Mouse (Mus musculus): ENCODE results near the gene Aaas. TPM values are rescaled to one million over a fixed set of nuclear protein-coding genes. Genes with fewer than 3 reads are reported as not detected.
A peak's percentile ranks its signal among the peaks of the same experiment; 100 is the strongest.

Aaas gene
- polyA plus RNA-seq, 1 experiment from 2014 or later = 36.1 TPM

GRCm38 (mm10) chr15:102381575-102381974 is 31.0 kb upstream of the Aaas start:
- no peak overlapping the region for H3K9ac ChIP-seq (ENCODE audit: low read depth, low read length)
- H3K27me3 ChIP-seq (replicated peaks; ENCODE audit: control insufficient read depth, insufficient read depth, low read length) = no peaks in the 10 kb centered on the region
- WGBS = 4% methylated on average over 7 of the region's 7 CpGs

GRCm38 (mm10) chr15:102377810-102378262 is 27.3 kb upstream of the Aaas start:
- WGBS = 9% methylated on average over 10 of the region's 10 CpGs
- no peak overlapping the region for H3K27ac ChIP-seq (ENCODE audit: low read depth, low read length)
- 0 out of 2 replicates have a peak, but pooled peaks have one; percentile 25 for ATAC-seq

More at GRCm38 (mm10) chr15:102381575-102381974, 31.0 kb upstream of the Aaas start:
- ATAC-seq = peak; percentile 78
- Histone ChIP-seq H3K9me3 (ENCODE audit: control insufficient read depth, low read length) (no peaks in the 10 kb centered on the region), H3K4me2 (ENCODE audit: low read length) (no peak overlapping the region), H3K27ac (ENCODE audit: low read depth, low read length) (no peak overlapping the region), H3K4me1 (ENCODE audit: control insufficient read depth, insufficient read depth, low read depth, low read length) (peaks cover 6% of the 10 kb centered on the region), H3K4me3 (ENCODE audit: low read length) (no peak overlapping the region), H3K36me3 (ENCODE audit: control insufficient read depth, insufficient read depth, low read length) (no peaks in the 10 kb centered on the region)

GRCm38 (mm10) chr15:102377163-102377543 is 26.6 kb upstream of the Aaas start:
- ATAC-seq = peak; percentile 18; the same call in 1 of the 2 replicates
- H3K36me3 ChIP-seq (ENCODE audit: control insufficient read depth, insufficient read depth, low read length) = no peaks in the 10 kb centered on the region
- peak overlapping the region; percentile 67 for H3K4me3 ChIP-seq (ENCODE audit: low read length)
- H3K27ac ChIP-seq (ENCODE audit: low read depth, low read length) = peak overlapping the region; percentile 59
- no peaks in the 10 kb centered on the region for H3K27me3 ChIP-seq (replicated peaks; ENCODE audit: control insufficient read depth, insufficient read depth, low read length)
- no peaks in the 10 kb centered on the region for H3K9me3 ChIP-seq (ENCODE audit: control insufficient read depth, low read length)
- peaks cover 12% of the 10 kb centered on the region for H3K4me1 ChIP-seq (ENCODE audit: control insufficient read depth, insufficient read depth, low read depth, low read length)
- peak overlapping the region; percentile 99 for H3K4me2 ChIP-seq (ENCODE audit: low read length)
- WGBS = 0% methylated on average over 7 of the region's 7 CpGs
- H3K9ac ChIP-seq (ENCODE audit: low read depth, low read length) = peak overlapping the region; percentile 78

More at GRCm38 (mm10) chr15:102377810-102378262, 27.3 kb upstream of the Aaas start:
- H3K4me3 ChIP-seq (ENCODE audit: low read length) = no peak overlapping the region
- no peaks in the 10 kb centered on the region for H3K27me3 ChIP-seq (replicated peaks; ENCODE audit: control insufficient read depth, insufficient read depth, low read length)
- H3K4me1 ChIP-seq (ENCODE audit: control insufficient read depth, insufficient read depth, low read depth, low read length) = peaks cover 12% of the 10 kb centered on the region
- H3K9me3 ChIP-seq (ENCODE audit: control insufficient read depth, low read length) = no peaks in the 10 kb centered on the region
- no peak overlapping the region for H3K9ac ChIP-seq (ENCODE audit: low read depth, low read length)
- H3K36me3 ChIP-seq (ENCODE audit: control insufficient read depth, insufficient read depth, low read length) = no peaks in the 10 kb centered on the region
- peak overlapping the region; percentile 99; the same call in 1 of the 2 replicates for H3K4me2 ChIP-seq (ENCODE audit: low read length)

- WGBS = 0% methylated on average over 34 of the region's 43 CpGs
- ATAC-seq = peak; percentile 70
Observed at GRCm38 (mm10) chr15:102376453-102377162, 26.0 kb upstream of the Aaas start.

GRCm38 (mm10) chr15:102370727-102371126 is 20.2 kb upstream of the Aaas start:
- H3K36me3 ChIP-seq (ENCODE audit: control insufficient read depth, insufficient read depth, low read length) = no peaks in the 10 kb centered on the region
- ATAC-seq = no peak
- H3K27ac ChIP-seq (ENCODE audit: low read depth, low read length) = no peak overlapping the region
- H3K9me3 ChIP-seq (ENCODE audit: control insufficient read depth, low read length) = no peaks in the 10 kb centered on the region
- H3K27me3 ChIP-seq (replicated peaks; ENCODE audit: control insufficient read depth, insufficient read depth, low read length) = peaks cover 6% of the 10 kb centered on the region
- H3K4me1 ChIP-seq (ENCODE audit: control insufficient read depth, insufficient read depth, low read depth, low read length) = peaks cover 8% of the 10 kb centered on the region
- H3K9ac ChIP-seq (ENCODE audit: low read depth, low read length) = peak overlapping the region; percentile 25; the same call in 1 of the 2 replicates
- H3K4me2 ChIP-seq (ENCODE audit: low read length) = no peak overlapping the region
- H3K4me3 ChIP-seq (ENCODE audit: low read length) = no peak overlapping the region
- WGBS = 20% methylated on average over 10 of the region's 10 CpGs

More at GRCm38 (mm10) chr15:102376453-102377162, 26.0 kb upstream of the Aaas start:
- Histone ChIP-seq H3K4me3 (ENCODE audit: low read length) (peak overlapping the region; percentile 67), H3K27ac (ENCODE audit: low read depth, low read length) (peak overlapping the region; percentile 59), H3K4me2 (ENCODE audit: low read length) (peak overlapping the region; percentile 99), H3K36me3 (ENCODE audit: control insufficient read depth, insufficient read depth, low read length) (no peaks in the 10 kb centered on the region), H3K9ac (ENCODE audit: low read depth, low read length) (peak overlapping the region; percentile 78), H3K27me3 (replicated peaks; ENCODE audit: control insufficient read depth, insufficient read depth, low read length) (no peaks in the 10 kb centered on the region), H3K4me1 (ENCODE audit: control insufficient read depth, insufficient read depth, low read depth, low read length) (peaks cover 12% of the 10 kb centered on the region), H3K9me3 (ENCODE audit: control insufficient read depth, low read length) (no peaks in the 10 kb centered on the region)

- H3K9ac ChIP-seq (ENCODE audit: low read depth, low read length) = no peak overlapping the region
- ATAC-seq = no peak
- 18% methylated on average over 13 of the region's 13 CpGs for WGBS
- peaks cover 8% of the 10 kb centered on the region for H3K4me1 ChIP-seq (ENCODE audit: control insufficient read depth, insufficient read depth, low read depth, low read length)
- H3K36me3 ChIP-seq (ENCODE audit: control insufficient read depth, insufficient read depth, low read length) = no peaks in the 10 kb centered on the region
- peaks cover 8% of the 10 kb centered on the region for H3K27me3 ChIP-seq (replicated peaks; ENCODE audit: control insufficient read depth, insufficient read depth, low read length)
- no peak overlapping the region for H3K27ac ChIP-seq (ENCODE audit: low read depth, low read length)
- H3K4me3 ChIP-seq (ENCODE audit: low read length) = no peak overlapping the region
- H3K9me3 ChIP-seq (ENCODE audit: control insufficient read depth, low read length) = no peaks in the 10 kb centered on the region
- H3K4me2 ChIP-seq (ENCODE audit: low read length) = no peak overlapping the region
Observed at GRCm38 (mm10) chr15:102369972-102370371, 19.4 kb upstream of the Aaas start.

GRCm38 (mm10) chr15:102366733-102367344 is 16.3 kb upstream of the Aaas start, which contains the start of gene Sp7:
Sp7 (minus strand) TSS chr15:102367182.
- WGBS = 4% methylated on average over 15 of the region's 15 CpGs
- ATAC-seq = peak; percentile 53; the same call in 1 of the 2 replicates

GRCm38 (mm10) chr15:102366238-102366637 is 15.7 kb upstream of the Aaas start:
- Histone ChIP-seq H3K9ac (ENCODE audit: low read depth, low read length) (peak overlapping the region; percentile 15; the same call in 1 of the 2 replicates), H3K27ac (ENCODE audit: low read depth, low read length) (no peak overlapping the region), H3K4me3 (ENCODE audit: low read length) (no peak overlapping the region; the same call in 1 of the 2 replicates), H3K36me3 (ENCODE audit: control insufficient read depth, insufficient read depth, low read length) (no peaks in the 10 kb centered on the region), H3K4me1 (ENCODE audit: control insufficient read depth, insufficient read depth, low read depth, low read length) (peaks cover 8% of the 10 kb centered on the region), H3K27me3 (replicated peaks; ENCODE audit: control insufficient read depth, insufficient read depth, low read length) (peaks cover 7% of the 10 kb centered on the region), H3K9me3 (ENCODE audit: control insufficient read depth, low read length) (no peaks in the 10 kb centered on the region), H3K4me2 (ENCODE audit: low read length) (peak overlapping the region; percentile 55)
- WGBS = 5% methylated on average over 7 of the region's 7 CpGs
- ATAC-seq = no peak

More at GRCm38 (mm10) chr15:102366733-102367344, 16.3 kb upstream of the Aaas start, which contains the start of gene Sp7:
- Histone ChIP-seq H3K4me1 (ENCODE audit: control insufficient read depth, insufficient read depth, low read depth, low read length) (peaks cover 8% of the 10 kb centered on the region), H3K36me3 (ENCODE audit: control insufficient read depth, insufficient read depth, low read length) (no peaks in the 10 kb centered on the region), H3K4me3 (ENCODE audit: low read length) (peak within 1 kb of the TSS; percentile 29), H3K9ac (ENCODE audit: low read depth, low read length) (peak within 1 kb of the TSS; percentile 15; the same call in 1 of the 2 replicates), H3K4me2 (ENCODE audit: low read length) (peak within 1 kb of the TSS; percentile 55), H3K9me3 (ENCODE audit: control insufficient read depth, low read length) (no peaks in the 10 kb centered on the region), H3K27me3 (replicated peaks; ENCODE audit: control insufficient read depth, insufficient read depth, low read length) (peaks cover 10% of the 10 kb centered on the region), H3K27ac (ENCODE audit: low read depth, low read length) (no peak within 1 kb of the TSS)

- 100% methylated on average over 1 of the region's 1 CpGs for WGBS
- H3K27ac ChIP-seq (ENCODE audit: low read depth, low read length) = no peak overlapping the region
- ATAC-seq = no peak
Observed at GRCm38 (mm10) chr15:102364678-102365077, 14.1 kb upstream of the Aaas start.

More at GRCm38 (mm10) chr15:102364678-102365077, 14.1 kb upstream of the Aaas start:
- Histone ChIP-seq H3K4me1 (ENCODE audit: control insufficient read depth, insufficient read depth, low read depth, low read length) (peaks cover 8% of the 10 kb centered on the region), H3K36me3 (ENCODE audit: control insufficient read depth, insufficient read depth, low read length) (no peaks in the 10 kb centered on the region), H3K4me3 (ENCODE audit: low read length) (no peak overlapping the region), H3K9me3 (ENCODE audit: control insufficient read depth, low read length) (no peaks in the 10 kb centered on the region), H3K4me2 (ENCODE audit: low read length) (no peak overlapping the region), H3K27me3 (replicated peaks; ENCODE audit: control insufficient read depth, insufficient read depth, low read length) (peaks cover 4% of the 10 kb centered on the region; the same call in 1 of the 2 replicates), H3K9ac (ENCODE audit: low read depth, low read length) (no peak overlapping the region)
